Mouse (Mus musculus) layer of hippocampus, adult 18-20 months (tissue): ENCODE measurements around the gene Nova2. TPM values are rescaled to one million over a fixed set of nuclear protein-coding genes. Genes with fewer than 3 reads are reported as not detected.

ENCODE experiments used
- DNase-seq, 2 experiments: peaks; one replicate each; pipeline ENCODE4 v3.0.0; 2022; ENCODE audit warnings: low spot score in 2 of 2
- total RNA-seq, 2 experiments: library from RNA; stranded (reverse); gene quantifications; 2 replicates each; pipeline ENCODE4 v1.2.3; 2021

Gene Nova2
- total RNA-seq, 2 experiments from 2014 or later = 76.3 to 79.4 TPM

DNA sequence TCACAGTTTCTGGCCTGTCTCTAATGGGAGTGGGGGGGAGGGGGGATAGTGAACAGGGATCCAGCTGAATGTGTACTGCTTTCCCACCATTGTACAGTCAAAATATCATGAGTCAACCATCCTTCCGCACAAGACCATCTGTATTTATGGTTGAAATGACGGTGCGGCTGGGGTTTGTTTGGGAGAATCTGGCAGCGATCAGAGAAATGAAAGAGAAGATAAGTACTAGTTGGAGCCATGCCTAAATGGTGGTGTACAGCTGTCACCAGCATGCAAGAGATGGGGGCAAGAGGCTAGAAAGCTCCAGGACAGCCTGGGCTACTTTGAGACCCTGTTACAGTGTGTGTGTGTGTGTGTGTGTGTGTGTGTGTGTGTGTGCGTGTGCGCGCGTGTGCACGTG, 52.7 kb downstream of the Nova2 start:
- DNase-seq = peak; percentile 76 to 82

GRCm38 (mm10) chr7:18986503-18986902, 60.8 kb downstream of the Nova2 start:
- no peak for DNase-seq

- no peak for DNase-seq
Observed at GRCm38 (mm10) chr7:18987100-18987499, 61.4 kb downstream of the Nova2 start, which contains the start of gene Nanos2. Gene Nanos2 (plus strand): TSS chr7:18987400.

DNA sequence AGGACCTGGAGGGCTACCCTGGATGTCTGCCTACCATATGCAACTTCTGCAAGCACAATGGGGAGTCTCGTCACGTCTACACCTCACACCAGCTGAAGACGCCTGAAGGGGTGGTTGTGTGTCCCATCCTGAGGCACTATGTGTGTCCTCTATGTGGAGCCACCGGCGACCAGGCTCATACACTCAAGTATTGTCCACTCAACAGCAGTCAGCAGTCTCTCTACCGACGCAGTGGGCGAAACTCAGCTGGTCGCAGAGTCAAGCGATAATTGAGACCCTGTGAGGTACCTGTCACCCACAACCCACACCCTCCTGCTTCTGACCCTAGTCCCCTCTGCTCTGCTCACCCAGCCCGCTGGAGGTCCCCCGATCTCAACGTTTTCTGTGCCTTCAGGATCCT, 62.1 kb downstream of the Nova2 start:
- no peak for DNase-seq

DNA sequence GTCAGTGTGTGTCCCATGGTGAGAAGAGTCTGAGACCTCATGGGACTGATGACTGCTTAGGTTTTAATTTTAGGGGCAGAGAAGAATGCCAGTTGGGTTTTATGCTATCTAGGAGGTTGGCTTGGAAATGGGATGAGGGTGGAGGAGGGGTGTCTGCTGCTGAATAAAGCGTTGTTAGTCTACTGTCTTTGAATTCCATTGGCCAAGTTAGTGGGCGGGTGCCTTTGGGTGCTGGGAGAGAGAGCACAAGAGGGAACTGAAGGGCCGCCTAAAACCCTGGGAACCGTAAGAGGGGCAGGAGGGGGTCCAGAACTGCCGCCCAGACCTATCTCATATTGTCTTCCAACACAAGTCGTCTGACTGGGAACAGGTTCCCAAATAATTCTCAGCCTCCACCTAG, 63.1 kb downstream of the Nova2 start:
- DNase-seq = no peak

- no peak for DNase-seq
Observed at GRCm38 (mm10) chr7:18989995-18990394, 64.3 kb downstream of the Nova2 start.

DNA sequence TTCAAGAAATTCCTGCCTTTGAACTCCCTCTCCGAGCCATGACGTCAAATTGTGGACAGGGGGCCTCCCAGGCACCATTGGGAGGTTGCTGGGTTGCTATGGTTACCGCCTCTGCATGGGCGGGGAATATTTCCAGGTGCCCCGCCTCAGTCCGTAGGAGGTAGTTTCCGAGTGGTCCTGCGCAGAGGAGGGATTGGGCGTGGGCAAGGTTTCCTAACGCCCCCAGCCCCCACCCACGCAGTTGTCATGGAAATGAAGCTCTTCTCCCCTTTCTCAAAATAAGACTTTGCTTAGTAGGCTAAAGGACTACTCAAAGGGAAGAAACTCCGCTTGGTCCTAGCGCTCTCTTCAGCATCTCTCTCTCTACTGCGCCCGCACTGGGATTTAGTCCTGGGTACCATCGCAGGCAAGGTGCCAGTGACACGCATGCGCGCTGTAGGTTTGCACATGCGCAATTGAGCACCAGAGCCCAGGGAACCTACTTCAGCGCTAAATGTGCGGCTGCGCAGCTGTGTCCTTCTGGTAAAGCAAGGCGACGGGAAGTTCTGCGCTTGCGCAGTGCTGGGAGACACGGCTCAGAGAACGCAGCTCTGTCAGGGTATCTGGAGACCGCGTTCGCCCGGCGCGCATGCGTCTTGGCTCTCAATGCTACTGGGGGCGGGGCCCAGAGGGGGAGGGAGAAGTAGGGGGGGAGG, 65.1 kb downstream of the Nova2 start, which contains the start of gene Mypop:
Mypop (plus strand) TSS at position 645 of the 695 bp plus-strand sequence.
- DNase-seq = peak; percentile 100

- DNase-seq = no peak
Observed at GRCm38 (mm10) chr7:18991660-18992293, 66.1 kb downstream of the Nova2 start.

DNA sequence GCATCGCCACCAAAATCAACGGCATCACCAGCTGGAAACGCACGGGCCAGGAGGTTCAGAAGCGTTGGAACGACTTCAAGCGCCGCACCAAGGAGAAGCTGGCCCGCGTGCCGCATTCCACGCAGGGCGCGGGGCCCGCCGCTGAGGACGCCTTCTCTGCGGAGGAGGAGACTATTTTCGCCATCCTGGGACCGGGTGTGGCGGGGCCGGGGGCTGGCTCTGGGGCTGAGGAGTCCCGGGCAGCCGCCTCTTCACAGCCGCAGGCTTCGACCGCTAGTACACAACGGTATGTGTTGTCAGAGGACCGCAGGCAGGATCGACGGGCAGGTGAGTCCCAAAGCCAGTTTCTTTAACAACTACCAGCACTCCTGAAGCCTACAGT, 66.6 kb downstream of the Nova2 start:
- no peak for DNase-seq

DNA sequence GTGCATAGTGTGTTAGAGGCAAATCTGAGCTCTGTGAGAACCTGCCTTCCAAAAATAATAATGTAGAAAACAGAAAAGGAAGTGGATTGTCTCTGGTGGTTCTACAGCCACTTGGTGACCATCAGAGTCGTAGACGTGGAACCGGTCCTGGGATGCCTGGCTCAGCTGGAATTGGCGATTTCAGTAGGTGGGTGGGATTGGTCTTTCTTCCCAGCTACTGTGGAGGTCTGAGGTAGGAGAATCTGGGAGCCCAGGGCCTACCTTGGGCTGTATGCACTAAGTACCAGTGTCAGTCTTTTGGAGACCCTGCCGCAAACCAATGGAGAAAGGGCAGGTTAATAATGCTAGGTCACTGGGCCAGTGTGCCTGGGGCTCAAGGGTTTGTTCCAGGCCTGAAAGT, 67.3 kb downstream of the Nova2 start:
- no peak for DNase-seq

DNA sequence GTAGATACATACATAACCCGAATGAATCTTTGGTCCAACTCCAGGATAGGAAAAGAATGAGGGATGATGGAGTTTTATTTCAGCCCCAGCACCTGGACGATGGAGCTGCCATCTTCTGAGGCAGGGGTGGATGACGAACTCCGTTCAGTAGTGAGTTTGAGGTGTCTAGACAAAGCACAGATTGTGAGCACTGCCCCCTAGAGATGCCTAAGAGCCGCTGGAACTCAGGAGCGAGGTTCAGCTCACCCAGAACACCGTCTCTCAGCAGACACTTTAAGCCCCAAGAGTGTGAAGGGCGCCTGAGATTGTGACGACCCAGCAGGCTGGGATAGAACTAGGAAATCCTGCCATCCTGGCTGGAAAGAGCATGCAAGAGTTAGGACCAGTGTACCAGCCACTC, 73.1 kb downstream of the Nova2 start:
- DNase-seq = no peak

GRCm38 (mm10) chr7:19000421-19000820, 74.7 kb downstream of the Nova2 start:
- DNase-seq = no peak

GRCm38 (mm10) chr7:19001066-19001806, 75.5 kb downstream of the Nova2 start:
- no peak for DNase-seq

DNA sequence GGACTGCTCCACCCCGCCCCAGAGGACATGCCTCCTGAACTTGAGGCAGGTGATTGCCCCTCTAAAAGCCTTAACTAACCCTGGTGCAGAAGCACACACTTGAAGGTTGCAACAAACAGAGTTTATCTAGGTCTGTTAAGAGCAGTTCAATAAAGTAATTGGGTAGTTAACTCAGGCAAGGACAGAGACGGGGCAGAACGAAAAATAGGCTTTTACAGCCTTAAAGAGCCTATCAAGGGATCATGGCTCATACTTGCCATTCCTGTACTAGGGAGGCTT, 76.1 kb downstream of the Nova2 start:
- DNase-seq = no peak

GRCm38 (mm10) chr7:19002115-19002514, 76.4 kb downstream of the Nova2 start:
- no peak for DNase-seq

DNA sequence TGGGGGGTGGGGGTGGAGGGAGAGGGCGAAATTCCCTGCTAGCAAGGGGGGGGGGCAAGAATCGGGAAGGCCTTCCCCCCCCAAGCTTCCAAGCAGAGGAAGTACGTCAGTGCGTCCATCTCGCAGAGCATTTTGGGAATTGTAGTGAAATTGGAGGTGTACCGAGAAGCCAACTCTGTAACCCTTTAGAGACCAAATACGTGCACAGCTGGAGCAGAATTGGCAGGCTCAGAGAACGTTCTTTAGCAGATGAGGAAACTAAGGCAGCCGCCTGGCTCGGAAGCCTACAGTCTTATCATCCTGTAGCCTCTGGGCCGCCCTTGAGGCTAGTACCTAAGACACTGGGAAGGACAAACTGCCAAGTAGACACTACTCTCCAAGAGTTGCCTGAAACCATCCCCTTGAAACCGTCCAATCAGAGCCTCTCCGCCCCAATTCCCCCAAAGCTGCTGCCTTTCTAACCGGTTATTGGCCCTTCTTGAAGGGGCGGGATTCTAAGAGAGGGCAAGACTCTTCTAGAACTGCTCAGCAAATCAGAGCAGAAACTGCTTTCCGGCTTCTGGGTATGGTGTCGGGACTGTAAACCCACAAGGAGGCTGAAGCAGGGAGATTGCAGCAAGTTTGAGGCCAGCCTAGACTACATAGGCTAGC, 77.3 kb downstream of the Nova2 start:
- peak; percentile 75 to 93 for DNase-seq

- peak; percentile 95 to 96 for DNase-seq
Observed at GRCm38 (mm10) chr7:19003902-19004630, 78.4 kb downstream of the Nova2 start, which contains the start of gene Irf2bp1. Gene Irf2bp1 (plus strand): TSS chr7:19004044.

DNA sequence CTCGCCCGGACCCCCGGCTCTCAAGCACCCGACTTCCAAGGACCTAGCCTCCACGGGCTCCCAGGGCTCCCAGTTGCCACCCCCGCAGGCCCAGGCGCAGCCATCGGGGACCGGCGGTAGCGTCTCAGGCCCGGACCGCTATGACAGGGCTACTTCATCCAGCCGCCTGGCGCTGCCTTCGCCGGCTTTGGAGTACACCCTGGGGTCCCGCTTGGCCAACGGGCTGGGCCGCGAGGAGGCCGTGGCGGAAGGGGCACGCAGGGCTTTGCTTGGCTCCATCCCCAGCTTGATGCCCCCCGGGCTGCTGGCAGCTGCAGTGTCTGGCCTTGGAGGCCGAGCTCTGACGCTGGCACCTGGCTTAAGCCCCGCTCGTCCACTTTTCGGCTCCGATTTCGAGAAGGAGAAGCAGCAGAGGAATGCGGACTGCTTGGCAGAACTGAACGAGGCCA, 79.0 kb downstream of the Nova2 start:
- DNase-seq = no peak

DNA sequence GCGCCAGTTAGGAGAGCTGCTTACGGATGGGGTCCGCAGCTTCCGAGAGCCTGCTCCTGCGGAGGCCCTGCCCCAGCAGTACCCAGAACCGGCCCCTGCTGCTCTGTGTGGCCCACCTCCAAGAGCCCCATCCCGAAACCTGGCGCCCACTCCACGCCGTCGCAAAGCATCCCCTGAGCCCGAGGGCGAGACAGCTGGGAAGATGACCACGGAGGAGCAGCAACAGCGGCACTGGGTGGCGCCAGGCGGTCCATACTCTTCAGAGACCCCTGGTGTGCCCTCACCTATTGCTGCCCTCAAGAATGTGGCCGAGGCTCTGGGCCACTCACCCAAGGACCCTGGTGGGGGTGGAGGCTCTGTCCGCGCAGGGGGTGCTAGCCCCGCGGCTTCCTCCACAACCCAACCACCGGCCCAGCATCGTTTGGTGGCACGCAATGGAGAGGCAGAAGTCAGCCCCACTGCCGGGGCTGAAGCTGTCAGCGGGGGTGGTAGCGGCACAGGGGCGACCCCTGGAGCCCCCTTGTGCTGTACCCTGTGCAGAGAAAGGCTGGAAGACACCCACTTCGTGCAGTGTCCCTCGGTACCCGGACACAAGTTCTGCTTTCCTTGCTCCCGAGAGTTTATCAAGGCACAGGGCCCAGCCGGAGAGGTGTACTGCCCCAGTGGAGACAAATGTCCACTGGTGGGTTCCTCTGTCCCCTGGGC, 79.9 kb downstream of the Nova2 start:
- DNase-seq = no peak

- DNase-seq = peak; percentile 81 to 95
Observed at GRCm38 (mm10) chr7:19006476-19006875, 80.8 kb downstream of the Nova2 start.
